Mouse (Mus musculus) kidney, adult 18-20 months (tissue): ENCODE measurements at regions not wholly inside any gene's neighbourhood (a gene's known extent, or its start where the extent isn't known, plus 50 kb on each side); places are given as distances from the start of the nearest gene placed in this dataset.
"Not testable (repeated sequence)": the region's sequence is repeated elsewhere in the genome, so short reads cannot be mapped to it uniquely, and the experiment has no call there.

ENCODE experiments used
- DNase-seq: peaks from one replicate; pipeline ENCODE4 v3.0.0; 2021

- no peak for DNase-seq
Measured at GRCm38 (mm10) chr10:15321480-15321879, 603.5 kb upstream of the Gje1 start.

- DNase-seq, result no peak
Measured at GRCm38 (mm10) chr10:15317017-15317607, 599.1 kb upstream of the Gje1 start.

- no peak for DNase-seq
Measured at GRCm38 (mm10) chr10:15310650-15311049, 592.6 kb upstream of the Gje1 start.

- no peak for DNase-seq
Measured at GRCm38 (mm10) chr10:15305811-15306473, 587.9 kb upstream of the Gje1 start.

GRCm38 (mm10) chr10:15300199-15301085 is 582.4 kb upstream of the Gje1 start:
- peak; percentile 67 for DNase-seq

- no peak for DNase-seq
Measured at GRCm38 (mm10) chr10:15299331-15300198, 581.6 kb upstream of the Gje1 start.

- no peak for DNase-seq
Measured at GRCm38 (mm10) chr10:15297257-15297656, 579.2 kb upstream of the Gje1 start.

- DNase-seq, result no peak
Measured at GRCm38 (mm10) chr10:15294125-15294524, 576.1 kb upstream of the Gje1 start.

- not testable (repeated sequence) for DNase-seq
Measured at GRCm38 (mm10) chr10:15263337-15263736, 545.3 kb upstream of the Gje1 start.

- not testable (repeated sequence) for DNase-seq
Measured at GRCm38 (mm10) chr10:15262282-15262681, 544.3 kb upstream of the Gje1 start.

- DNase-seq, result no peak
Measured at GRCm38 (mm10) chr10:15249402-15250086, 531.5 kb upstream of the Gje1 start.

GRCm38 (mm10) chr10:15248899-15249298 is 530.9 kb upstream of the Gje1 start:
- DNase-seq, result no peak

GRCm38 (mm10) chr10:15244376-15245262 is 526.6 kb upstream of the Gje1 start:
- DNase-seq, result no peak

GRCm38 (mm10) chr10:15243460-15243859 is 525.4 kb upstream of the Gje1 start:
- no peak for DNase-seq

GRCm38 (mm10) chr10:15218883-15219282 is 500.9 kb upstream of the Gje1 start:
- DNase-seq, result no peak

GRCm38 (mm10) chr10:15179585-15179984 is 461.6 kb upstream of the Gje1 start:
- no peak for DNase-seq

- no peak for DNase-seq
Measured at GRCm38 (mm10) chr10:15174421-15174820, 456.4 kb upstream of the Gje1 start.

- no peak for DNase-seq
Measured at GRCm38 (mm10) chr10:15172558-15172957, 454.5 kb upstream of the Gje1 start.

GRCm38 (mm10) chr10:15140703-15141102 is 422.7 kb upstream of the Gje1 start:
- DNase-seq, result no peak
